Mouse (Mus musculus) neural tube, embryonic 12.5 days (tissue): ENCODE data around the gene Serpina6. TPM values are rescaled to one million over a fixed set of nuclear protein-coding genes. Genes with fewer than 3 reads are reported as not detected.

Experiments
- polyA plus RNA-seq: library from polyadenylated mRNA; unstranded; fragments of >200 nt; fragmentation: Nextera tagmentation; extraction: Ambion mirVana; gene quantifications from 2 replicates; pipeline ENCODE4 v1.2.1, GENCODE M21; 2016

Gene Serpina6
- polyA plus RNA-seq, 1 experiment from 2014 or later: 0.89 TPM

Other genes with a start within 250 kb of the Serpina6 start
- gene 9330161L09Rik, start 249.4 kb downstream of the Serpina6 start, polyA plus RNA-seq: 0.79 and 1.1 TPM in 2 replicates
- gene Ddx24, start 231.4 kb downstream of the Serpina6 start, polyA plus RNA-seq: 104 and 126 TPM in 2 replicates
- gene Ifi27, start 223.0 kb downstream of the Serpina6 start, polyA plus RNA-seq: 3.7 and 4.0 TPM in 2 replicates
- 1.1 and 2.8 TPM in 2 replicates for gene Ifi27l2a, start 213.5 kb downstream of the Serpina6 start, polyA plus RNA-seq
- gene Ifi27l2b, start 200.0 kb downstream of the Serpina6 start, polyA plus RNA-seq: not detected in 2 replicates
- 2.3 and 2.6 TPM in 2 replicates for gene Ppp4r4, start 124.9 kb downstream of the Serpina6 start, polyA plus RNA-seq
- 0.05 and 0.06 TPM in 2 replicates for gene Serpina10, start 25.8 kb downstream of the Serpina6 start, polyA plus RNA-seq
- gene Serpina16, start 18.9 kb upstream of the Serpina6 start, polyA plus RNA-seq: not detected in 2 replicates
- not detected in 2 replicates for gene Serpina1f, start 38.3 kb upstream of the Serpina6 start, polyA plus RNA-seq
- gene Serpina1d, start 116.4 kb upstream of the Serpina6 start, polyA plus RNA-seq: not detected in 2 replicates
- 0.19 and 0.20 TPM in 2 replicates for gene Serpina1b, start 173.2 kb upstream of the Serpina6 start, polyA plus RNA-seq
- gene Serpina1a, start 206.3 kb upstream of the Serpina6 start, polyA plus RNA-seq: 0.34 TPM in 1 of 2 replicates, not detected in the other
- gene Serpina1c, start 247.7 kb upstream of the Serpina6 start, polyA plus RNA-seq: not detected in 2 replicates